Mouse (Mus musculus) heart, adult 10 weeks (tissue): ENCODE results near the gene Rad9a. TPM values are rescaled to one million over a fixed set of nuclear protein-coding genes. Genes with fewer than 3 reads are reported as not detected.

Experiments
- polyA plus RNA-seq: library from polyadenylated mRNA; stranded (reverse); fragments of 350-450 nt; fragmentation: Illumina TruSeq; extraction: RNeasy Lipid Tissue Mini Kit (QIAGEN cat#74804); gene quantifications from one replicate; pipeline ENCODE4 v1.2.3, GENCODE M21; 2014; ENCODE audit warnings: low read depth, low replicate concordance

The Rad9a gene
- polyA plus RNA-seq: 6.4 TPM

DNA sequence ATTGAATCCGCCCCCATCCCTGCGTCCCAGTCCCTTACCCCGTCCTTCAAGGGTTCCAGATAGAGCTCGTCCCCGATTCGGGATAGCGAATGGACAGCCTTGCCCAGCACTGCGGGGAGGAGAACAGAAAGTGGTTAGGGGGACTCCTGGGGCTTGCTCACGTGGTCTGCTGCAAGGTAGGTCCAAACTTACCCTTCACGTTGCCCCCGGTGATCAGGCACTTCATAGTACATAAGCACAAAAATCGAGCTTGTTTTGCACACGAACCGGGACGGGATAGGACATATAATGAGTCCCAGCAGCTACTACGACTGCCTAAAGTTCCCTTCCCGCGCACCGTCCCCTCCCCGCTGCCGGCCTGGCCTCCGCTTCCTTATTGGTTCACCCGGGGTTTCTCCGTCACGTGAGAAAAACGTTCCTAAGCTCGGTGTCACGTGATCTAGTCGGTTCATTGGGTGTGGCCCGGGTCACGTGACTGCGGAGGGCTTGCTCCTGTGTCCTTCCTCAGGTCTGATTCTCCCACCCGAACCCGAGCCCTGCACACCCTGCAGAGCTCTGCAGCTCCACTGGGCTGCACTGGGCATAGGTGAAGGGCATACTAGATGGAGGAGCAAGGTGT lies at the start of gene Rad9a:
Gene Rad9a, minus strand, starts transcription at position 372 of the 619 bp plus-strand sequence.

DNA sequence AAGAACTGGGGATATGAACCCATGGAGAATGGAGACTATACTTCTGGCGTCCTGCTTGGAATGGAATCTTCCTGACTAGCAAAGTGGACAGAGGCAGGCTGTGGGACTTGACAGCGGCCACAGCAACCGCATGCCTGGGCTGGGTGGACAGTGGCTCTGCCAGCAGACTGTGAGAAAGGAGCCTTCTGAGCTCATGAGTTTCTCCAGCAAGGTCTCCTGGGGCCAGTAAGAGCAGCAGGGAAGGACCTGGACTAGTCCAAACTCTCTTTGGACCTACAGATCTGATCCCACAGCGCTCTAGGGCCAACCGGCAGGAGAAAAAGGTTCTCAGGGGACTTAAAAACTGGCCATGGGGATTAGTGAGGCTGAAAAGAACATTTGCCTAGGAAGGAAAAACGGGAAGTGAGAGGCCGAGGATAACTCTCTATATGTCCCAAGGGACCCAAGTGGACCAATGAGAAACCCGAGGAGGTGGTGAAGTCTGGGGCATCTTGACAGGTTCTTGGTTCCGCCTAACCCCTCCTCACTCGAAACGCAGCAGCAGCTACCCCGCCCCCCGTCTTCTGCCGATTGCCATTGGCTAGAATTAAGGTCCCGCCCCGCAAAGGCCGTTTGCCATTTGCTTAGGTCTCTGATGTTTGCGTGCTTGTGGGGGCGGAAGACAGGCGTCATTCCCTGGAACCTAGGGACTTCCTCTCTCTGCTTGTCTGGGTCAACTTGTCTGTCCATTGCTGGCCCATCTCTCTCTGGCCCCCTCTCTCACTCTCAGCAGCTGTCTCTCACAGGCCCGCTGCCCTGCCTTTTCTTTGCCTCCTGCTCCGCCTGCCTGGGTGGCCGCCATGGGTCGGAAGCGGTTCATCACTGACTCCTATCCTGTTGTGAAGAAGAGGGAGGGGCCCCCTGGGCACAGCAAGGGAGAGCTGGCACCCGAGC lies 30.1 kb upstream of the Rad9a start, which contains the start of gene Pold4:
Gene Pold4, plus strand, starts transcription at position 647 of the 933 bp plus-strand sequence.

DNA sequence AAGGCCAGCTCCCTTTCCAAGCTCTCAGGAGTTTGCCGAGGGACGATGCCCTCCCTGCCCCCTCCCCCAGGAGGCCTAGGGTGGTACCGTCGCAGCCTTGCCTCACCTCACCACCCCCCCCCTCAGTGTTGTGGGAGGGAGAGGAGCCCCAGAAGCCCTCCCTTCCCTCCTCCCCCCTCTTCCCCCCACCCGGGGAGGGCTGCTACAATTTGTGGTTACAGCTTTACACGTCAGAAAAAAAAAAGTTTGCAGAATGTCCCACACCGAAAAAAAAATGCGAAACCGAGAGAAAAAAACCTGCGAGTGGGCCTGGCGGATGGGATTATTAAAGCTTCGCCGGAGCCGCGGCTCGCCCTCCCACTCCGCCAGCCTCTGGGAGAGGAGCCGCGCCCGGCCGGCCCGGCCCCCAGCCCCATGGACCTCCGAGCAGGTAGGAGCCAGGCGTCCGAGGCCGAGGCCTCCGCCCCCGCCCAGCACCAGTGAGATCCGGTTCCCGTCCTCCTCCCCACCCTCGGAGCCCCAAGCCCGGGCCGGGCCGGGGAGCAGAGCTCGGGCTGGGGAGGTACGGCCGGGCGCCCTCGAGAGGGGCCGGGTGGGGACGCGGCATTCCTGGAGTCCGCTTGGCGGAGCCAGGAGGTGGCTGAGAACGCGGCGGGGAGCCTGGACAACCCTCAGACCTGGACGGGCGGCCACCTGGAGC lies 12.8 kb upstream of the Rad9a start, which contains the start of the genes Clcf1 and AC109138.7:
Gene Clcf1, plus strand, starts transcription at position 168 of the 700 bp plus-strand sequence.
Gene AC109138.7, plus strand, starts transcription at position 287 of the 700 bp plus-strand sequence.

DNA sequence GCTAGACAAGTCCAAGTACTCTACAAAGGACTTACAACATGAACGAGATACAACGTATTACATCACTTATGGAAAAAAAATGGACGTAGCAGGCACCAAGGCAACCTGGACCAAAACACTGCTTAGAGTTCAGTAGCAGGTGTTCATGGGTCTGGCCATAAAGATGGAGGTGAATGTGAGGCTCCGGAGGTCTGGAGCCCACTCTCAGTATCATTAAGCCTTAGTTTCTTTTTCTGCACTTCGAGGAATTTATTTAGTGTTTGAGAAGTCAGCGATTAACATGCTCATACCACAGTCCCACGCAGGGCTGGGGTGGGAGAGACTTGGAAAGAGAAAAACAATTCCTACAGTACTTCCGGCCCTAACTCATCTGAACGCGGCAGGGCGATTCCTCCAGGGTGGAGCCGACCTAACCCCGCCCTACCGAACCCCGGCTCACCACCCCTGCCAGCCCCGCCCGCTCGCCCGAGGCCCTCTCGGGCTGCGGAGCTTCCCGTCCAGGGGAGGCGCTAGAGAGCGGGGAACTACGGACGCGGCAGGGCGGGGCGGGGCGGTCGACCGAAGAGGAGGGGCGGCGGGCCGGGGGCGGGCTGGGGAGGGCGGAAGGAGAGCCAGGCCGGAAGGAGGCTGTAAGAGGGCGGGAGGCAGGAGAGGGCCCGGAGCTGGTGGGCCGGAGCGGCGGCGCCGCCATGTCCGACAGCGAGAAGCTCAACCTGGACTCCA lies 9.8 kb downstream of the Rad9a start, which contains the start of gene Ppp1ca:
Gene Ppp1ca, plus strand, starts transcription at position 538 of the 723 bp plus-strand sequence.

DNA sequence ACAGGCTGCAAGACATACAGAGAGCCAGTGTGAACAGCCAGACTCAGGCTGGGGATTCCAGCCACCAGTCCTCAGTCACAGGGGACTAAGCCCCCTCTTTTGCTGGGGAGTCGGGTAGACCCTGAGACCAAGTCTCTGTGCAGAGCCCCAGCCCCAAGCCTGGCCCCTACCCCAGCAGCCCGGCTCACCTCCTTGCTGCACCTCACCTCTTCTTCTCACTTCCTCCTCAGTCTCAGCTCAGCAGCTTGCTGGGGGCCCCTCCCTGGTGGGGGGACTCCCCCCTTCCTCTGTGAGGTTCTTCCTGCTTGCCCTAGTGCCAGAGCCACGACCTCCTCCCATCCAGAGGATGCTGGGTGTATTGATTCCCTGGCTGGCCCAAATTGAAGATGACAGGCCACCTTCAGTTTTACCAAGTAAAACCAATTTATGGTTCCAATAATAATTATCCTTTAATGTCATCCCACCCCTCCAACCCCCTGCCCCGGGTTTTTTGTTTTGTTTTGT lies 10.6 kb downstream of the Rad9a start, which contains the start of gene Tbc1d10c:
Gene Tbc1d10c, minus strand, starts transcription at position 454 of the 504 bp plus-strand sequence.

DNA sequence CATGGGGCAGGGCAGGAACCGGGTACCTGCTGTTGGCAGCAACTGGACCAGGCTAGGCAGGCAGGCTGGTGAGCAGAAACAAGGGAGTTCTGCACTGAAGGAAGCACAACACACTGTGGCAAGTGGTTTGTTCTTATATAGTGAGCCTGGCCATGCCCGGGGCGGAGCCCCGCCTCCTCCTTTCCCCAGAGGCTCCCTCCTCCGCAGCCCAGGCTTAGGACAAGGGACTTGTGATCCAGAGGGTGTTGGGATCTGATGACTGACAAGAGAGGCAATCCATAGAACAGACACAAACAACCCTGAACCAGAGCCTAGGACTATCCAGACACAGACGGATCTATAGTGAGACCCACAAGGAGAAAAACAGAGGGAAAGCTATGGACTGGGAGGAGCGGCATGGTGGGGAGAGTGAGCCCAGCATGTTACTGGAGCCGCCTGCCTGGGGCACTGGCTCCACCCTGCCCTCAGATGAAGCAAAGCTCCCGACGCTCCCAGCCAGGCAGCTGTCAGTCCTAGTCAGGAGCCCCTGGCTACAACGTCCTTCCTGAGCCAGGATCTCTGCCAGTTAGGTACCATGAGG lies 26.0 kb downstream of the Rad9a start, which contains the start of gene Carns1:
Gene Carns1, minus strand, starts transcription at position 112 of the 580 bp plus-strand sequence.

DNA sequence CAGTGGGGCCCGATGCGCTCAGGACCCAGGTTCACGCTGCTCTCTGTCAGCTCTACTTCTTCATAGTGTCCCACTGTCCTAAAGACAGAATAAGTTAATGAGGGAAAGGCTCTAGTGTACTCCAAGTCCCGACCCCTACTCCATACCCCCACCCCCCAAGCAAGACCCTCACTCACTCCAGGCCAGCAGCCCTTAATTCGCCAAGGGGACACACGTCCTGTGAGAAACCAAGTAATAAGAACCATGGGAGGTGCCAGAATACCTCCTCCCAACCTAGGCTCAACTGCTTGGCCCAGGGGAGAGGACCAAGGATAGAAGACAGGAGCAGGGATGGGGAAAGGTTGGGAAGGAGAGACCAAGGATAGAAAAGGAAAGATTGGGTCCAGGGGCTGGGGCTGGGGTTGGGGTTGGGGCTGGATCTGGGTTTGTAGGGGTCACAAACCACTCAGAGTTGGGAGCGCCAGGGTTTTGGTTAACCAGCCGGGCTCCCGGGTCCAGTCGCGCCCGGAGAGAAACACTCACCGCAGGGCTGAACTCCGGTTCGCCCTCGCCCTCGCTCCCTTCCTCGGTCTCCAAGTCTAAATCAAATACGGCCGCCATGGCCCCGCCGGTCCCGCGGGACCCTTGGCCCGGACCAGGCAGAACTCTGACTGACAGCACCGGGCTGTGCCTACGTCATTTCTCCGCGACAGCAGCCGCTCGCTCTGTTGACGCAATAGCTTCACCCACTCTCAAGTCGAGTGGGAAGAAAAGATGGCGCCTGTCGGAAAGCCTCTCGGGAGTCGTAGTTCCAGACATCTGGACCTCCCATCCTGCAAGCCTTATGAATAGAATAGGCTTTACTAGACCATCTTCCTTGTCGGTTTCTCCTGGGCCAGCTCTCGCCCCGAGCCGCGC lies 38.6 kb downstream of the Rad9a start, which contains the start of gene Rps6kb2:
Gene Rps6kb2, minus strand, starts transcription at position 709 of the 897 bp plus-strand sequence.

DNA sequence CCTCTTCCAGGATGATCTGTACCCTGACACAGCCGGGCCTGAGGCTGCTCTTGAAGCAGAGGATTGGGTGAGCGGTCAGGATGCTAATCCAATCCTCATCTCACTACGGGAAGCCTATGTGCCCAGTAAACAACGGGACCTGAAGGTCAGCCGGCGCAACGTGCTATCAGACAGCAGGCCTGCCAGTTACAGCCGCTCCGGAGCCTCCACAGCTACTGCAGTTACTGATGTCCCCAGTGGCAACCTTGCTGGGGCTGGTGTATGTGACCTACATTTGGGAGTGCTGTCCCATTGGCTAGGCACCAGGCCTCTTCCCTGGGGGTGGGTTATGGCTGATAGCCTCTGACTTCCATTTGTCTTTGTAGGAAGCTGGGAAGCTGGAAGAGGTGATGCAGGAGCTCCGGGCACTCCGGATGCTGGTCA lies 48.2 kb downstream of the Rad9a start, which contains the start of gene Ptprcap:
Gene Ptprcap, plus strand, starts transcription at position 373 of the 423 bp plus-strand sequence.

DNA sequence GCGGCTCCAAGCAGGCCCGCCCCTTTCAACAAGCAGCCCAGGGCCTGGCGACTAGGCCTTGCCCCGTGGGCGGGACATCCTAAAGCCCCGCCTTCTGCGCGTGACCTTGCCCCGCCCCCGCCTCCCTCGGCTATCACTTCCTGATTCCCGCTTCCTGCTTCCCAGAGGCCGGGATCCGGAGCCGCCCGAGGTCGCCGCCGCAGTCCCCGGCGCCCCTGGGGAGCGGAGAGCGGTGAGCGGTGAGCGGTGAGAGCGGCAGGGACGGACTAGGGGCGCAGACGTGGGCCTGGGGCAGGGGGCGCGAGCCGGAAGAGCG lies 53.0 kb downstream of the Rad9a start, which contains the start of gene Coro1b:
Gene Coro1b, plus strand, starts transcription at position 129 of the 316 bp plus-strand sequence.

Other genes with a start within 250 kb of the Rad9a start
- 2.3 TPM for gene Aldh3b3, start 243.0 kb downstream of the Rad9a start, polyA plus RNA-seq
- 0.37 TPM for gene Aldh3b2, start 229.3 kb downstream of the Rad9a start, polyA plus RNA-seq
- 51.1 TPM for gene Acy3, start 215.1 kb downstream of the Rad9a start, polyA plus RNA-seq
- gene Tbx10, start 208.9 kb downstream of the Rad9a start, polyA plus RNA-seq: not detected
- gene Nudt8, start 201.1 kb downstream of the Rad9a start, polyA plus RNA-seq: 167 TPM
- gene Gm49405, start 201.0 kb downstream of the Rad9a start, polyA plus RNA-seq: 9.5 TPM
- 265 TPM for gene Doc2g, start 198.3 kb downstream of the Rad9a start, polyA plus RNA-seq
- 979 TPM for gene Ndufv1, start 188.9 kb downstream of the Rad9a start, polyA plus RNA-seq
- 343 TPM for gene Gstp1, start 163.7 kb downstream of the Rad9a start, polyA plus RNA-seq
- 33.1 TPM for gene Gstp2, start 155.6 kb downstream of the Rad9a start, polyA plus RNA-seq
- not detected for gene Gstp3, start 142.1 kb downstream of the Rad9a start, polyA plus RNA-seq
- gene Cabp2, start 120.1 kb downstream of the Rad9a start, polyA plus RNA-seq: not detected
- gene Cdk2ap2, start 104.5 kb downstream of the Rad9a start, polyA plus RNA-seq: 40.5 TPM
- gene Pitpnm1, start 101.7 kb downstream of the Rad9a start, polyA plus RNA-seq: 21.9 TPM
- gene Aip, start 75.8 kb downstream of the Rad9a start, polyA plus RNA-seq: 71.4 TPM
- not detected for gene Gpr152, start 61.9 kb downstream of the Rad9a start, polyA plus RNA-seq
- not detected for gene Cabp4, start 57.6 kb downstream of the Rad9a start, polyA plus RNA-seq
- gene Coro1b, start 53.0 kb downstream of the Rad9a start, polyA plus RNA-seq: 54.9 TPM
- 1.1 TPM for gene Ptprcap, start 48.1 kb downstream of the Rad9a start, polyA plus RNA-seq
- gene Rps6kb2, start 38.3 kb downstream of the Rad9a start, polyA plus RNA-seq: 26.9 TPM
- gene Carns1, start 26.2 kb downstream of the Rad9a start, polyA plus RNA-seq: 49.6 TPM
- gene Tbc1d10c, start 10.4 kb downstream of the Rad9a start, polyA plus RNA-seq: 22.6 TPM
- gene Ppp1ca, start 9.6 kb downstream of the Rad9a start, polyA plus RNA-seq: 318 TPM
- 3.0 TPM for gene Clcf1, start 12.6 kb upstream of the Rad9a start, polyA plus RNA-seq
- gene AC109138.7, start 12.7 kb upstream of the Rad9a start, polyA plus RNA-seq: not detected
- 21.7 TPM for gene Pold4, start 30.2 kb upstream of the Rad9a start, polyA plus RNA-seq
- 11.7 TPM for gene Ssh3, start 67.5 kb upstream of the Rad9a start, polyA plus RNA-seq
- gene Ankrd13d, start 81.5 kb upstream of the Rad9a start, polyA plus RNA-seq: 0.97 TPM
- gene Grk2, start 104.6 kb upstream of the Rad9a start, polyA plus RNA-seq: 50.7 TPM
- 33.8 TPM for gene Kdm2a, start 196.6 kb upstream of the Rad9a start, polyA plus RNA-seq
- 5.0 TPM for gene Rhod, start 237.8 kb upstream of the Rad9a start, polyA plus RNA-seq